Mouse (Mus musculus) CH12.LX (cell line): ENCODE data around the gene P2ry6. TPM values are rescaled to one million over a fixed set of nuclear protein-coding genes. Genes with fewer than 3 reads are reported as not detected.

Experiments
- DNase-seq: peaks from one replicate; pipeline ENCODE4 v3.0.0-alpha.2; 2013; ENCODE audit errors: extremely low read depth
- H3K27ac ChIP-seq: 2 replicates; pipeline ENCODE4 v1.5.1; 2012; ENCODE audit warnings: low read depth, mild to moderate bottlenecking, control low read depth, moderate library complexity; ENCODE audit not compliant: insufficient read depth
- H3K27me3 ChIP-seq: replicated peaks from 2 replicates; pipeline ENCODE3; 2012; ENCODE audit warnings: inconsistent platforms
- H3K36me3 ChIP-seq, 2 experiments: replicated peaks in 1 of 2; 2 replicates each; pipeline versions ENCODE3 to v1.6.1; 2012; ENCODE audit warnings: inconsistent platforms in 1 of 2, low read length in 1 of 2, mild to moderate bottlenecking in 1 of 2, mixed read lengths in 1 of 2, moderate library complexity in 1 of 2; ENCODE audit not compliant: control insufficient read depth in 1 of 2, insufficient read depth in 1 of 2
- H3K4me1 ChIP-seq, 2 experiments: 2 replicates each; pipeline ENCODE4 v1.6.1; 2012; ENCODE audit warnings: inconsistent platforms in 1 of 2, moderate library complexity in 1 of 2; ENCODE audit not compliant: insufficient read depth in 2 of 2, control insufficient read depth in 1 of 2
- H3K4me2 ChIP-seq: 2 replicates; pipeline ENCODE4 v1.6.1; 2012; ENCODE audit warnings: low read depth, mild to moderate bottlenecking, control low read depth; ENCODE audit not compliant: poor library complexity, insufficient read depth, severe bottlenecking
- H3K4me3 ChIP-seq, 3 experiments: fragments of 150-350 bp in 1 of 3; sonication (generic) in 1 of 3; replicated peaks in 1 of 3; 2 replicates each; pipeline versions ENCODE3 to v1.5.1; 2011 to 2012; ENCODE audit warnings: low read depth in 2 of 3, low read length in 2 of 3, mild to moderate bottlenecking in 2 of 3, moderate library complexity in 2 of 3, control low read depth in 1 of 3, improper control_type of control experiment in 1 of 3, inconsistent platforms in 1 of 3, mixed read lengths in 1 of 3; ENCODE audit not compliant: poor library complexity in 1 of 3
- H3K79me2 ChIP-seq: replicated peaks from 2 replicates; pipeline ENCODE4 v1.6.1; 2012; ENCODE audit warnings: mild to moderate bottlenecking, moderate library complexity; ENCODE audit not compliant: control insufficient read depth, poor library complexity, insufficient read depth, severe bottlenecking; ENCODE audit errors: extremely low read depth
- H3K9ac ChIP-seq: 2 replicates; pipeline ENCODE4 v1.6.1; 2012; ENCODE audit warnings: low read depth, mild to moderate bottlenecking, control low read depth, moderate library complexity; ENCODE audit not compliant: insufficient read depth
- H3K9me3 ChIP-seq: replicated peaks from 2 replicates; pipeline ENCODE3; 2012; ENCODE audit warnings: low read length, inconsistent platforms, mixed read lengths
- CHD1 ChIP-seq: IDR thresholded peaks from 2 replicates; pipeline ENCODE4 v1.6.1; 2012; ENCODE audit warnings: low read depth, low read length, improper control_type of control experiment, inconsistent platforms
- CHD2 ChIP-seq: IDR thresholded peaks from 2 replicates; pipeline ENCODE4 v1.6.1; 2011; ENCODE audit warnings: low read length, improper control_type of control experiment
- CTCF ChIP-seq, 2 experiments: IDR thresholded peaks in 1 of 2; conservative IDR thresholded peaks in 1 of 2; 2 replicates each; pipeline ENCODE4 v1.5.1; 2011 to 2012; ENCODE audit warnings: low read depth in 2 of 2, low read length in 2 of 2, improper control_type of control experiment in 1 of 2, inconsistent platforms in 1 of 2, mild to moderate bottlenecking in 1 of 2, moderate library complexity in 1 of 2
- E2F4 ChIP-seq: IDR thresholded peaks from 2 replicates; pipeline ENCODE4 v1.6.1; 2011; ENCODE audit warnings: low read depth, low read length, improper control_type of control experiment; ENCODE audit not compliant: insufficient replicate concordance
- ELF1 ChIP-seq: IDR thresholded peaks from 2 replicates; pipeline ENCODE4 v1.6.1; 2014; ENCODE audit warnings: low read depth, mild to moderate bottlenecking, inconsistent platforms, low read length, improper control_type of control experiment
- GABPA ChIP-seq: IDR thresholded peaks from 2 replicates; pipeline ENCODE4 v1.6.1; 2012; ENCODE audit warnings: low read depth, low read length, improper control_type of control experiment, inconsistent platforms; ENCODE audit not compliant: insufficient replicate concordance
- IRF4 ChIP-seq: IDR thresholded peaks from 2 replicates; pipeline ENCODE4 v1.6.1; 2014; ENCODE audit warnings: low read depth, mild to moderate bottlenecking, inconsistent platforms, low read length, improper control_type of control experiment
- JUN ChIP-seq: IDR thresholded peaks from 2 replicates; pipeline ENCODE4 v1.6.1; 2011; ENCODE audit warnings: low read depth, mild to moderate bottlenecking, low read length, improper control_type of control experiment, moderate library complexity; ENCODE audit not compliant: insufficient read depth
- MAX ChIP-seq: IDR thresholded peaks from 2 replicates; pipeline ENCODE4 v1.6.1; 2011; ENCODE audit warnings: low read length, improper control_type of control experiment
- MAZ ChIP-seq: IDR thresholded peaks from 2 replicates; pipeline ENCODE4 v1.6.1; 2012; ENCODE audit warnings: low read depth, mild to moderate bottlenecking, inconsistent platforms, low read length, improper control_type of control experiment, moderate library complexity
- MYC ChIP-seq: IDR thresholded peaks from 2 replicates; pipeline ENCODE4 v1.6.1; 2011; ENCODE audit warnings: low read depth, mild to moderate bottlenecking, improper control_type of control experiment, low read length
- POLR2A ChIP-seq: IDR thresholded peaks from 2 replicates; pipeline ENCODE4 v1.6.1; 2011; ENCODE audit warnings: low read depth, mild to moderate bottlenecking, improper control_type of control experiment, low read length
- POLR2AphosphoS2 ChIP-seq: IDR thresholded peaks from 2 replicates; pipeline ENCODE4 v1.6.1; 2011; ENCODE audit warnings: low read depth, low read length, improper control_type of control experiment
- RAD21 ChIP-seq: IDR thresholded peaks from 2 replicates; pipeline ENCODE4 v1.6.1; 2011; ENCODE audit warnings: low read depth, mild to moderate bottlenecking, low read length, improper control_type of control experiment, moderate library complexity
- RCOR1 ChIP-seq: conservative IDR thresholded peaks from 2 replicates; pipeline ENCODE4 v1.6.1; 2012; ENCODE audit warnings: low read depth, mild to moderate bottlenecking, inconsistent platforms, low read length, improper control_type of control experiment
- SIN3A ChIP-seq: IDR thresholded peaks from 2 replicates; pipeline ENCODE4 v1.6.1; 2012; ENCODE audit warnings: low read length, improper control_type of control experiment, inconsistent platforms
- SMC3 ChIP-seq: IDR thresholded peaks from 2 replicates; pipeline ENCODE4 v1.6.1; 2011; ENCODE audit warnings: low read depth, low read length, improper control_type of control experiment
- TBP ChIP-seq: conservative IDR thresholded peaks from 2 replicates; pipeline ENCODE4 v1.6.1; 2011; ENCODE audit warnings: low read depth, low read length, improper control_type of control experiment
- TCF12 ChIP-seq: IDR thresholded peaks from 2 replicates; pipeline ENCODE4 v1.6.1; 2014; ENCODE audit warnings: low read depth, mild to moderate bottlenecking, inconsistent platforms, low read length, improper control_type of control experiment
- USF2 ChIP-seq: conservative IDR thresholded peaks from 2 replicates; pipeline ENCODE4 v1.6.1; 2011; ENCODE audit warnings: low read depth, low read length, improper control_type of control experiment
- ZC3H11A ChIP-seq: IDR thresholded peaks from 2 replicates; pipeline ENCODE4 v1.6.1; 2012; ENCODE audit warnings: low read depth, mild to moderate bottlenecking, inconsistent platforms, low read length, improper control_type of control experiment
- ZKSCAN1 ChIP-seq: IDR thresholded peaks from 2 replicates; pipeline ENCODE4 v1.6.1; 2012; ENCODE audit warnings: low read depth, inconsistent platforms, low read length, improper control_type of control experiment, borderline replicate concordance
- ZMIZ1 ChIP-seq: IDR thresholded peaks from 2 replicates; pipeline ENCODE4 v1.6.1; 2012; ENCODE audit warnings: low read depth, mild to moderate bottlenecking, inconsistent platforms, low read length, improper control_type of control experiment
- ZNF384 ChIP-seq: IDR thresholded peaks from 2 replicates; pipeline ENCODE4 v1.6.1; 2012; ENCODE audit warnings: low read depth, low read length, improper control_type of control experiment, inconsistent platforms
- dilution Hi-C: fragments of 300-500 bp; cut with MboI; formaldehyde crosslinking; loops from 2 replicates; pipeline ENCODE4 v1.14.3; 2020; ENCODE audit warnings: low sequenced_read_pairs; ENCODE audit not compliant: extremely low pct_unique_long_range_greater_than_20kb, extremely low pct_ligation_motif_present
- in situ Hi-C: fragments of 300-500 bp; cut with MboI; formaldehyde crosslinking; loops from 3 replicates; pipeline ENCODE4 v1.14.3; 2019; ENCODE audit warnings: low sequenced_read_pairs, low pct_ligation_motif_present, low pct_unique_long_range_greater_than_20kb, mixed read lengths
- polyA plus RNA-seq: library from polyadenylated mRNA; unstranded; fragments of >175 nt; gene quantifications from 2 replicates; pipeline ENCODE4 v1.2.1, GENCODE M21; 2012; ENCODE audit warnings: low read depth; ENCODE audit not compliant: insufficient read length
- total RNA-seq, 2 experiments: library from RNA; depleted of rRNA; stranded (reverse); fragments of 300-350 nt in 1 of 2; fragments of >200 nt in 1 of 2; gene quantifications; 2 replicates each; pipeline ENCODE4 v1.2.3; 2012 to 2014

Gene P2ry6
- total and polyA plus RNA-seq, 3 experiments, result 0.17 to 1.5 TPM; not detected in 1

DNA sequence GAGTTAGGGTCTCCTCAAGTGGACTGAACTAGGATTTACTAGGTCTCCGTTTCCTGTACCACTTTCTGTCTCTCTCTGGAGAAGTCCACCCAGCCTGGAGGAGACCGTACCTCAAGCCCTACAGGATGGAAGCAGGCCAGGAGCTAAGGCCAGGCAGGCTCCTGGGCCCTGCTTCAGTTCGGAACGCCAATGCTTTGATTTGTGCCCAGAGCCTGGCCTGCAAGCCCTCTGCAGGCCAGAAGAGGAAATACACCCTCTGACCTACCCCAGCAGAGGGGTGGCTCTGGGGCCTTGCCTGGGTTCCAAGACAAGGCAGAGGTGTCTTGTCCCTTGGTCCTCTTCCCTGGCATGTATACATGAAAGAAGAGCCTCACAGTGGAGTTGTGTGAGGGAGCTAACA lies 9.4 kb downstream of the P2ry6 start:
- H3K79me2 ChIP-seq, result no peaks in the 10 kb centered on the region
- H3K27me3 ChIP-seq, result peaks cover 8% of the 10 kb centered on the region
- in situ Hi-C loops (no loop called here), dilution Hi-C loops (no loop called here)
- H3K4me3 ChIP-seq, result no peak overlapping the region
- H3K27ac ChIP-seq, result no peak overlapping the region
- DNase-seq, result peak; percentile 54
- H3K9me3 ChIP-seq, result no peaks in the 10 kb centered on the region
- H3K4me1 ChIP-seq, result peaks cover 16 to 35% of the 10 kb centered on the region in 2 experiments
- no peak overlapping the region for H3K9ac ChIP-seq
- H3K4me2 ChIP-seq, result no peak overlapping the region
- no peak for TF ChIP-seq TCF12
- no peak for TF ChIP-seq JUN
- peak; percentile 75 to 79 for TF ChIP-seq CTCF (conservative IDR thresholded peaks at IDR 0.05 in 1 of 2, IDR thresholded peaks at IDR 0.05 in 1 of 2; ENCODE audit: low read depth in 2 of 2, low read length in 2 of 2)
- no peak for TF ChIP-seq E2F4
- peak; percentile 75 for TF ChIP-seq SMC3
- no peak for TF ChIP-seq ZNF384
- no peak for TF ChIP-seq ELF1
- no peak for TF ChIP-seq POLR2A
- TF ChIP-seq ZKSCAN1, result no peak
- TF ChIP-seq MAX, result no peak
- no peak for TF ChIP-seq MYC
- TF ChIP-seq CHD1, result no peak
- no peak for TF ChIP-seq ZMIZ1
- TF ChIP-seq CHD2, result no peak
- no peak for TF ChIP-seq USF2
- TF ChIP-seq MAZ, result no peak
- no peak for TF ChIP-seq POLR2AphosphoS2
- no peak for TF ChIP-seq SIN3A
- no peak for TF ChIP-seq GABPA
- TF ChIP-seq IRF4, result no peak
- peak; percentile 57 for TF ChIP-seq RAD21
- TF ChIP-seq ZC3H11A, result no peak
- no peak for TF ChIP-seq RCOR1
- no peaks in the 10 kb centered on the region for H3K36me3 ChIP-seq

DNA sequence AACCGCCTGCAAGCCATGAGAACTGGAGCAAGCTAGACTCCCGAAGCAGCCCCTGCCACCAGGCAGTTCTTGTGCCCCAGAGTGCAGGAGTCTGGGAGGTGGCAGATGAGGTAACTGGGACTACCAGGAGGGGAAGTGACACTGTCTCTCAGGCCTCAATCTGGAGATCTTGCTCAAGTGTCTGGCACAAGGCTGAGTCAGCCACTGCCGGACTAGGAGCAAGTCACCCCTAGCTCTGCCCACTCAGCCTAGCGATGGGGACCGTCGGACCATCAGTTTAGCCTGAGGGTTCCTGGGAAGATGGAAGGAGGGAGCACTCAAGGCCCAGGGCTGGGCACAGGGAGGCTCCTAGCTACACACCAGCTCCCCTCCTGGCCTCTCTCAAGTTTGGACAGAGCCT lies 10.2 kb downstream of the P2ry6 start:
- dilution Hi-C loops (no loop called here), in situ Hi-C loops (no loop called here)
- Histone ChIP-seq H3K27ac (no peak overlapping the region), H3K4me3 (no peak overlapping the region), H3K36me3 (no peaks in the 10 kb centered on the region), H3K4me2 (no peak overlapping the region), H3K79me2 (no peaks in the 10 kb centered on the region), H3K9me3 (no peaks in the 10 kb centered on the region), H3K27me3 (peaks cover 4% of the 10 kb centered on the region), H3K4me1 (peaks cover 16 to 36% of the 10 kb centered on the region in 2 experiments), H3K9ac (no peak overlapping the region)
- TF ChIP-seq E2F4, result no peak
- TF ChIP-seq TBP, result no peak
- DNase-seq, result no peak
